Mouse (Mus musculus): ENCODE data around the gene Cdan1. TPM values are rescaled to one million over a fixed set of nuclear protein-coding genes. Genes with fewer than 3 reads are reported as not detected.
A peak's percentile ranks its signal among the peaks of the same experiment; 100 is the strongest.
"Not testable (repeated sequence)": the region's sequence is repeated elsewhere in the genome, so short reads cannot be mapped to it uniquely, and the experiment has no call there.

The Cdan1 gene
- polyA plus RNA-seq, 1 experiment from 2014 or later: 3.2 TPM

GRCm38 (mm10) chr2:120710948-120711347 lies 139.0 kb downstream of the Cdan1 start:
- Histone ChIP-seq H3K4me1 (replicated peaks) (peaks cover 10% of the 10 kb centered on the region; the same call in 1 of the 2 replicates), H3K36me3 (replicated peaks) (peaks cover 36% of the 10 kb centered on the region), H3K9me3 (replicated peaks) (no peaks in the 10 kb centered on the region), H3K9ac (no peak overlapping the region), H3K27me3 (no peaks in the 10 kb centered on the region), H3K4me2 (no peak overlapping the region), H3K27ac (replicated peaks) (no peak overlapping the region), H3K4me3 (replicated peaks) (no peak overlapping the region)
- 38% methylated on average over 3 of the region's 3 CpGs for WGBS (ENCODE audit: insufficient replicate concordance)
- ATAC-seq (ENCODE audit: insufficient read depth): no peak

DNA sequence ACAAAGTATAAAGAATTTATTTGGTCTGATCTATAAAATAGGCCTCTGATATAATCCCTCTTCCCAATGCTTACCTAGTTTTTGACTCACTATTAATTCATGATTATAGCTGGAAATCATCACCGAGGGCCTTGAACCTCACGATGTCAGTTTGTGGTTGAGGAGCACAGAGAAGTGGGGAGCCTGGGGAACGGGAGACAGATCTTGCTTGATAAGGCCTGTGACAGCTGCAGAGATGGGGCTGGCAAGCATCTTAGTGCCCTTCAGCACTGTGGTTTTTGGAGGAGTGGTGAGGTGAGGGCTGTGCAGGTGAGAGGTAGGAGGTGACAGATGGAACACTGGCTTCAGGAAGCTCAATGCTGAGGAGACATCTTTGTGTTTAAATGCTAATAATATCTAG lies 139.8 kb downstream of the Cdan1 start:
- no peak overlapping the region for H3K4me3 ChIP-seq (replicated peaks)
- ATAC-seq (ENCODE audit: insufficient read depth): no peak
- H3K27ac ChIP-seq (replicated peaks): no peak overlapping the region
- H3K27me3 ChIP-seq: no peaks in the 10 kb centered on the region
- no peak overlapping the region for H3K9ac ChIP-seq
- H3K4me2 ChIP-seq: no peak overlapping the region
- no peaks in the 10 kb centered on the region for H3K9me3 ChIP-seq (replicated peaks)
- H3K36me3 ChIP-seq (replicated peaks): peaks cover 31% of the 10 kb centered on the region
- WGBS (ENCODE audit: insufficient replicate concordance): 20% methylated on average over 3 of the region's 3 CpGs
- H3K4me1 ChIP-seq (replicated peaks): peaks cover 10% of the 10 kb centered on the region; the same call in 1 of the 2 replicates

DNA sequence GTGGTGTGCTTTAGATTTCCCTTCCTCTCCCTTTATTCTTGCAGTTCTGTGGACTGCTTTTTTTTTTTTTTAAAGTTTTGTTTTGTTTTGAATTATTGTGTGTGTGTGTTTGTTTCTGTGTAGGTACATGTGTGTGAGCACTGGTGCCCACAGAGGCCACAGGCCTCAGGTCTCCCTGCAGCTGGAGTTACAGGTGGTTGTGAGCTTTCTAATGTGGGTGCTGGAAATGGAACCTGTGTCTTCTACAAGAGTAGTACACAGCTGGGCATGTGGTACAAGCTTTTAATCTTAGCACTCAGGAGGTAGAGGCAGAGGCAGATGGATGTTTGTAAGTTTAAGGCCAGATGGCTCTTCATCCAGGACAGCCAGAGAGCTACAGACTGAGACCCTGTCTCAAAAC lies 142.9 kb downstream of the Cdan1 start:
- no peak for ATAC-seq (ENCODE audit: insufficient read depth)
- Histone ChIP-seq H3K27ac (replicated peaks) (no peak overlapping the region), H3K36me3 (replicated peaks) (no peaks in the 10 kb centered on the region; the same call in 1 of the 2 replicates), H3K4me1 (replicated peaks) (peaks cover 10% of the 10 kb centered on the region; the same call in 1 of the 2 replicates), H3K9me3 (replicated peaks) (no peaks in the 10 kb centered on the region), H3K4me3 (replicated peaks) (no peak overlapping the region), H3K27me3 (no peaks in the 10 kb centered on the region), H3K4me2 (no peak overlapping the region), H3K9ac (no peak overlapping the region)

GRCm38 (mm10) chr2:120702675-120703074 lies 147.3 kb downstream of the Cdan1 start:
- Histone ChIP-seq H3K27ac (replicated peaks) (no peak overlapping the region), H3K4me2 (no peak overlapping the region), H3K9ac (no peak overlapping the region), H3K4me3 (replicated peaks) (no peak overlapping the region), H3K9me3 (replicated peaks) (no peaks in the 10 kb centered on the region), H3K36me3 (replicated peaks) (no peaks in the 10 kb centered on the region), H3K4me1 (replicated peaks) (peaks cover 19% of the 10 kb centered on the region), H3K27me3 (no peaks in the 10 kb centered on the region)
- 29% methylated on average over 5 of the region's 5 CpGs for WGBS (ENCODE audit: insufficient replicate concordance)
- ATAC-seq (ENCODE audit: insufficient read depth): no peak

GRCm38 (mm10) chr2:120700379-120700885 lies 149.5 kb downstream of the Cdan1 start:
- H3K9ac ChIP-seq: no peak overlapping the region
- no peaks in the 10 kb centered on the region for H3K9me3 ChIP-seq (replicated peaks)
- no peak overlapping the region for H3K4me2 ChIP-seq
- no peaks in the 10 kb centered on the region for H3K27me3 ChIP-seq
- H3K27ac ChIP-seq (replicated peaks): no peak overlapping the region
- H3K4me3 ChIP-seq (replicated peaks): no peak overlapping the region
- peaks cover 28% of the 10 kb centered on the region for H3K4me1 ChIP-seq (replicated peaks)
- ATAC-seq (ENCODE audit: insufficient read depth): no peak
- 26% methylated on average over 3 of the region's 3 CpGs for WGBS (ENCODE audit: insufficient replicate concordance)
- no peaks in the 10 kb centered on the region for H3K36me3 ChIP-seq (replicated peaks)

GRCm38 (mm10) chr2:120697767-120698166 lies 152.2 kb downstream of the Cdan1 start:
- no peaks in the 10 kb centered on the region for H3K9me3 ChIP-seq (replicated peaks)
- peaks cover 28% of the 10 kb centered on the region for H3K4me1 ChIP-seq (replicated peaks)
- peak overlapping the region; percentile 43 for H3K4me2 ChIP-seq
- H3K4me3 ChIP-seq (replicated peaks): no peak overlapping the region
- no peaks in the 10 kb centered on the region for H3K36me3 ChIP-seq (replicated peaks)
- 26% methylated on average over 5 of the region's 5 CpGs for WGBS (ENCODE audit: insufficient replicate concordance)
- no peaks in the 10 kb centered on the region for H3K27me3 ChIP-seq
- H3K27ac ChIP-seq (replicated peaks): peak overlapping the region; percentile 56
- peak; percentile 86 for ATAC-seq (ENCODE audit: insufficient read depth)
- no peak overlapping the region for H3K9ac ChIP-seq

DNA sequence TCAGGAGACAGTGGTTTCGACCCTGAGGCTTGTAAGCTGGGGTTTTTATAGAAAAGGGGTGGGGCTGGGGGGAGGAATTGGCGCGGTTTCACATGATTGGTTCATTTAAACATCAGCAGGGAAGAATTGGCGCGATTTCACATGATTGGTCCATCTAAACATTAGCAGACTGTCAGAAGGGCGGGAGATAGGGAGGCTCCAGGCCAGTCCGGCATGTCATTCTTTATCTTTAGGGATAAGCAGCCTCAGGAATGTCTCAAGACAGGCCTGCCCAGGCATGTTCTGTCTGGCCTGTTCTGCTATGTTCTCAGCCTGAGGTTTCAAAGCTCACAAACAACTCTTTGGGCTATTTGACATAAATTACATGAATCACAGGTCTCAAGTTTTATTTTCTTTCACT lies 168.8 kb downstream of the Cdan1 start:
- not testable (repeated sequence) for H3K4me2 ChIP-seq; H3K27ac ChIP-seq (replicated peaks); H3K4me3 ChIP-seq (replicated peaks); H3K36me3 ChIP-seq (replicated peaks); H3K9ac ChIP-seq; ATAC-seq (ENCODE audit: insufficient read depth); H3K4me1 ChIP-seq (replicated peaks); H3K9me3 ChIP-seq (replicated peaks); H3K27me3 ChIP-seq
- WGBS (ENCODE audit: insufficient replicate concordance): 78% methylated on average over 7 of the region's 7 CpGs

- Histone ChIP-seq H3K4me2 (no peak overlapping the region), H3K36me3 (replicated peaks) (no peaks in the 10 kb centered on the region; the same call in 1 of the 2 replicates), H3K27ac (replicated peaks) (no peak overlapping the region), H3K4me3 (replicated peaks) (no peak overlapping the region), H3K4me1 (replicated peaks) (no peaks in the 10 kb centered on the region), H3K27me3 (no peaks in the 10 kb centered on the region), H3K9me3 (replicated peaks) (no peaks in the 10 kb centered on the region), H3K9ac (no peak overlapping the region)
- 62% methylated on average over 2 of the region's 2 CpGs for WGBS (ENCODE audit: insufficient replicate concordance)
- no peak for ATAC-seq (ENCODE audit: insufficient read depth)
Observed at GRCm38 (mm10) chr2:120670253-120670652, 179.7 kb downstream of the Cdan1 start.

- 41% methylated on average over 2 of the region's 2 CpGs for WGBS (ENCODE audit: insufficient replicate concordance)
- H3K9ac ChIP-seq: no peak overlapping the region
- no peaks in the 10 kb centered on the region for H3K36me3 ChIP-seq (replicated peaks)
- no peak overlapping the region for H3K27ac ChIP-seq (replicated peaks)
- H3K4me3 ChIP-seq (replicated peaks): no peak overlapping the region
- no peaks in the 10 kb centered on the region for H3K4me1 ChIP-seq (replicated peaks)
- ATAC-seq (ENCODE audit: insufficient read depth): no peak
- H3K27me3 ChIP-seq: no peaks in the 10 kb centered on the region
- H3K4me2 ChIP-seq: no peak overlapping the region
- no peaks in the 10 kb centered on the region for H3K9me3 ChIP-seq (replicated peaks)
Observed at GRCm38 (mm10) chr2:120667446-120667845, 182.5 kb downstream of the Cdan1 start.

Other genes starting within 250 kb of the Cdan1 start
- gene Haus2, start 240.7 kb downstream of the Cdan1 start, polyA plus RNA-seq (2015; fragmentation: Nextera tagmentation; extraction: Ambion mirVana): 10.4 and 10.8 TPM in 2 replicates
- 10.9 and 11.8 TPM in 2 replicates for gene Lrrc57, start 240.6 kb downstream of the Cdan1 start, polyA plus RNA-seq (2015; fragmentation: Nextera tagmentation; extraction: Ambion mirVana)
- gene Stard9, start 221.0 kb downstream of the Cdan1 start, polyA plus RNA-seq (2015; fragmentation: Nextera tagmentation; extraction: Ambion mirVana): 0.99 and 1.0 TPM in 2 replicates
- gene Ttbk2, start 476 bp upstream of the Cdan1 start, polyA plus RNA-seq (2015; fragmentation: Nextera tagmentation; extraction: Ambion mirVana): 0.62 and 0.69 TPM in 2 replicates
- 10.8 and 11.9 TPM in 2 replicates for gene Ubr1, start 120.6 kb upstream of the Cdan1 start, polyA plus RNA-seq (2015; fragmentation: Nextera tagmentation; extraction: Ambion mirVana)
- gene Tmem62, start 126.9 kb upstream of the Cdan1 start, polyA plus RNA-seq (2015; fragmentation: Nextera tagmentation; extraction: Ambion mirVana): 2.2 and 2.6 TPM in 2 replicates
- 51.1 and 52.6 TPM in 2 replicates for gene Ccndbp1, start 158.3 kb upstream of the Cdan1 start, polyA plus RNA-seq (2015; fragmentation: Nextera tagmentation; extraction: Ambion mirVana)
- 161 and 174 TPM in 2 replicates for gene Epb42, start 186.9 kb upstream of the Cdan1 start, polyA plus RNA-seq (2015; fragmentation: Nextera tagmentation; extraction: Ambion mirVana)
- not detected in 2 replicates for gene Tgm5, start 235.7 kb upstream of the Cdan1 start, polyA plus RNA-seq (2015; fragmentation: Nextera tagmentation; extraction: Ambion mirVana)